Mouse (Mus musculus) left cerebral cortex, postnatal 36 days (tissue): ENCODE measurements at regions not wholly inside any gene's neighbourhood (a gene's known extent, or its start where the extent isn't known, plus 50 kb on each side); places are given as distances from the start of the nearest gene placed in this dataset.

Experiments used
- DNase-seq, 2 experiments: peaks; one replicate each; pipeline ENCODE4 v3.0.0; 2021 to 2022; ENCODE audit warnings: low spot score in 2 of 2, mixed read lengths in 1 of 2
- intact Hi-C: fragments of 180-260 bp; cut with DNase I; formaldehyde crosslinking; loops from one replicate; pipeline ENCODE4 v1.15.1; 2025

DNA sequence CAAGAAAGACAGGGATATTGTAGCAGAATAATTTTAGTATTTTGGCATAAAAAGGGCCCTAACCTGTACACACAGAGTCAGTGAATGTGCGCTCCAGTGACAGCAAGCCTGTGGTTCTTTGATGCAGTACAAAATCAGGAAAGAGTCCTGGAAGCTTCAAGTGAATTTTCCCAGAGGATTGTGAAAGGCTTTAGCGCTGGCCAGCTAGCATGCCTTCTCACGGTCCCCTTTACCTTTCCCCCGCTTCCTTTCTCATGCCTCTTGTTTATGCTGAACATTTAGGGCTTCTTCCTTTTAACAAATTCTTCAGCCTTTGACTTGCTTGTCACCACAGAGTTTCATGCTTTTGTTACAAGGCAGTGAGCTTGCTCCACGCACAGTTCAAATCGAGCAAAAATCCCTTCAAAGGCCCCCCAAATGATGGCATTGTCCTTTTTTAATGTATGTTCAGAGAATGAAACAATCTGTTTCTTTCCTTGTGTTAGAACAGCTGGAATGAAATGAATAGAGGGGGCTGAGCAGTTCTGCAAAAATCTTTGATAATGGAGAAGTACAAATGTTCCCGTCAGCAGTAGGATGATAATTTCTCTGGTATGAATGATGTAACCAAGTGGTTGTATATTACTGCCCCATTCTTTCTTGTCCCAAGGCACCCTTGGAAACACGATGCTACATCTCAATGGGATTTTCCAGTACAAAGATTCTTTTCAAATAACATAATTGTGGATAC, 576.3 kb upstream of the Zeb2 start:
- intact Hi-C loops: no loop called here
- DNase-seq: no peak

DNA sequence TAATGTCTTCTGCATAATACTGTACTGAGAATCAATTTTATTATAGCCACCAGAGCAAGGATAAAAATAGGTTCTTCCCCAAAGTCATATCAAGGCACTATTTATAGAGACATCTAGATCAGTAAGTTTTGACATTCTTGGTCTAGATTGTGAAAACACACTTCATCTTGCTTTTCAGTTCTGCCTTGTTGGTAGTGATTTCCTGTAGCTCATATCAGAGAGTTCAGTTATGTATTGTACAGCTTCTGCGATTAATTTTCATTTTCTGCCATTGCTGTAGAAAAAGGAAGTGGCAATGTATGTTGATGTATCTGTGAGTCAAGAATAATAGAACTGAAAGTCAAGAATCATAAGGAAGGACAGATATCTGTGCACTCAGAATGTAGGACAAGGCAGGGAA, 575.6 kb upstream of the Zeb2 start:
- intact Hi-C loops: no loop called here
- no peak for DNase-seq

DNA sequence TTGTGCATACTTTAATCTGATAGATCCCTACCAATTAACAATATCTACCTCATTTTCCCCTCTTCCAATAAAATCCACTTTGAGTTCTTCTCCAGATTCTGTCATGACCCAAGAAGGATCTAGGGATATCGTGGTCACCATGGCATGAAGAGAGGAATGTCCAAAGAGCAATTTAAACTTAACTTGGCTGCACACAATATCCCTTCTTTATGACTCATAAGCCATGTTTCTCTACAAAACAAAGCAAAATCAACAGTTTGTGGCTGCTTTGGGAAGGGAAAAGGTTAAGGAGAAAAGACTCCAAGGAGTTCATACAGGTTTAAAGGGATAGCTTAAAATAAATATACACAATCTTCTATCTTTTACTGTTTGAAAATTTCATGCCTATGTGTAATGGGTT, 571.8 kb upstream of the Zeb2 start:
- DNase-seq: no peak
- intact Hi-C loops: no loop called here

DNA sequence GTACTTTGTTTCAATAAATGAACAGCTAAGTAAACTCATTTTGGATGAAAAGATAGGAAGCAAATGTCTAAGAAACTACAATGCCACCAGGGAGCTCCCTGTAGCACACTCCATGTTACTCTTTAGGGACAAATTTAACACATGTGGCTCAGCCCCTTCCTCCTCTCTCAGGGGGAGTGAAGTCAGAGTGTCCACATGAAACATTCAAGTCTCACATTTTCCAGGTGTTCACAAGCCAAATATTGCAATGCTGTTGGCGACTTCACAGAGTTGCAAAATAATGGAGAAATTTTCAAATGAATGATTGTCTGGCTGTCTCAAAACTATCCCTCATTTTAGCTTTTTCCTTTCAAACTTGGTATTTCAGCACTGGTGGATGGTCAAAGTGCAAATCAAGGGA, 564.1 kb upstream of the Zeb2 start:
- intact Hi-C loops: no loop called here
- no peak for DNase-seq

DNA sequence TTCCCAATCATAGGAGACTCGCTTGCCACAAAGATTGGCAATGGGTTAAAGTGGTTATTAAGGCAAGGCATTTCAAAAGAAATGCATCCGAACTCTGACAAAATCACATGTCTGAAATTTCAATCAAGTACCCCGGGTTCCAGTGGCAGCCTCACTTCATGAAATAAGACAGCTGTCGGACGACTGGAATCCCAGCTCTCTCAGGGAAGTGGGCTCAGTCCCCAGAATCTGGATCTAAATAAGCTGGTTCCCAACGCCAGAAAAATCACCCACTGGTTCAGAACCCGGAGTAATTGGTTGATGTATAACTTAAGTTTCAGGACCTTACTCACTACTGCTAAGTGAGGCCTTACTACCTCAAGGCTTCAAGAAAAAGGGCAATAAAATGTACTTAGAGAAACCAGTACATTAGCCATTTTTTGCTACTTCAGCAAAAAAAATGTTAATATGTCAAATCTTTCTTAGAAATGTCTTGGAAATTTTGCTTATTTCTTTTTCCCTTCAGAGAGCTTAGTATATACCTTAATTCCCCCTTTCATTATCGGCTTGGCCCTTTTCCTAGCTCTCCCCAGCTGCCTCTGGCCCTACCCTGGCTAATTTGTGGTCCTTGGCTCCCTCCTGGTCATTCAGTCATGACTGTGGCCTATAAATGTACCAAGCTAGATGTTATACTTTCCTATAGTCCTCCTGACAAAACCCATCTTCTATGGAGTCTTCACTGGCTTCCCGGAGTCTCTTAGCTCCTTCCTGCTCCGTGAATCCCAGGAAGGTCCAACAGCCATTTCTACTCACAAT, 562.1 kb upstream of the Zeb2 start:
- no peak for DNase-seq
- intact Hi-C loops: no loop called here

DNA sequence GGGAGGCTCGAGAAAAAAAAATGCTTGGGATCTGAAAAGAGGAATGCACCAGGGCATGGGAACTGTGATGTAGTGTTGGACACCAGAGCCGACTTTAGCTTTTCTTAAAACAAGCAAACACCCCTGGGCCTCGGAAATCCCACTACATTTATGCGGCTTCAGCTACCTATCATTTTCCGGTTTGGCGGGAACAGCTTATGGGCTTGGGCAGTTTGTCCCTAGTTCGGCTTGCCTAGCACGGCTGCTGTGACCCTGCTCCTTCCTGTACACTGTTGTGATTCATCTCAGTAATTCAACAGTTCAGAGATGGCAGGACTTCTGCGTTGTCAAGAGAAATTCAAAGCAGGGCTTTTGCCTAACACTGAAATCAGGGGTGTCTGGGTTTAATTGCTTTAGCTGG, 561.5 kb upstream of the Zeb2 start:
- no peak for DNase-seq
- intact Hi-C loops: no loop called here

DNA sequence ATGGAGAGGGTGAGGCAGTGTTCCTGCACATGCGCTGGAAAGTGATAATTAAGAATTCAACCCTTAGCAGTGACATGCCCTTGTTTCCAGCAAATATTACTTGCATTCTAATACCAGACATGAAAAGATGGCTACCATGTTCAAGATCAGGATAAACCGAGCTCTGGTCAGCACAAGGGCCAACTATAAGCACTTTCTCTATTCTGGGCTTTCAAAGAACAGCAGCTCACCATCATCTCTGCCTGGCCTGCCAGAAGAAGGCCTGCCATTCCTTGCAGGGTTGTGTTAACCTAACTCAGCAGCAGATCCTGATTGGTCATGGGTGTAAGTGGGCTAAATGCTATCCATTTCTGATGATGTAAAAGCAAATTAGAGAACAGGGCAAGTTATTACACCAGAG, 558.6 kb upstream of the Zeb2 start:
- DNase-seq: no peak
- intact Hi-C loops: no loop called here

DNA sequence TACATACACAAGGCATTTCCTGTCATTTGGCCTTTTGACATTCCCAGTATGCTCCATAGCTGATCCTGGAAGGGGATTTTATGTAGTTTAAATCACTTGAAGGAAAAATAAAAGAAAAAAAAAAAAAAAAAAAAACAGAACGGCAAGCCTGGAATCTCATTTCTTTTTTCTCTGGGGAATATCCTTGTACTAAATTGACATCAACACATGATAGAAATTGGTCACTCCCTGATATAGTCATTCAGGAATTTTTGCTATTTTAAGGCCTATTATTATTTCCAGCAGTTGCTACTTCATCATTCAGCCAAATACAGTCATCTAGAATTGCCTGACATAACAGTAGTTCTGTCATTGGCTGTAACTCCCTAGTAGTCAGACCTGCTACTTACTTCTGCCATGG, 538.8 kb upstream of the Zeb2 start:
- no peak for DNase-seq
- intact Hi-C loops: no loop called here

DNA sequence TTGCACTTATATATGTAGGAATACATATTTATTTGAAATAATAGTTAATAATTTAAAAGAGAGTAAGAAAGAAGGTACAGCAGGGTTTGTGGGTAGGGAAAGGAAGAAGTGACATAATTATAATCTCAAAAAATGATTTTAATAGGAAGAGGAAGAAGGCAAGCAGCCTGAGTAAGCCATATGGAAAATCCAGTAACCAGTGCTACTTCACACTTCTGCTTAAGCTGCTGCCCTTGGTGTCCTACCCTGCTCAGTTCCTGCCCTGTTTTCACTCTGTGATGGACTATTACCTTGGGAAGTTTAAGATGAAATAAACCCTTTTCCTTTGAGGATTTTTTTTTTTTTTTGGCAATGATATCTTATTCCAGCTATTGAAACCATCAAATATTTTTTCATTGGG, 537.5 kb upstream of the Zeb2 start:
- DNase-seq: no peak
- intact Hi-C loops: no loop called here

DNA sequence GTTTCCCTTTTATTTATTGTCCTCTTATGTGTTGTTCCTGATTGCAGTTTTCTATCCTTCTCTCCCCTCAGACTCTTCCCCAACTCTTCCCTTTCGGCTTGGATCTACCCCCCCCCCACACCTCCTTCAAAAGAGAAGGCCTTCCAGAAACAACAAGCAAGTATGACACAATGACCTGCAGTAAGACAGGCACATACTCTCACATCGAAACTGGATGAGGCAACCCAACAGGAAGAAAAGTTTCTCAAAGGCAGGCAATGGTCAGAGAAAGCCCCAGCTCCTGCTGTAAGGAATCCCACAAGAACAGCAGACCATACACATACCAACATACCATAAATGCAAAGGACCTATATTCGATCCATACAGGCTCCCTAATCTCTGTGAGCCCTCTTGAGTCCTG, 535.8 kb upstream of the Zeb2 start:
- no peak for DNase-seq
- intact Hi-C loops: no loop called here

DNA sequence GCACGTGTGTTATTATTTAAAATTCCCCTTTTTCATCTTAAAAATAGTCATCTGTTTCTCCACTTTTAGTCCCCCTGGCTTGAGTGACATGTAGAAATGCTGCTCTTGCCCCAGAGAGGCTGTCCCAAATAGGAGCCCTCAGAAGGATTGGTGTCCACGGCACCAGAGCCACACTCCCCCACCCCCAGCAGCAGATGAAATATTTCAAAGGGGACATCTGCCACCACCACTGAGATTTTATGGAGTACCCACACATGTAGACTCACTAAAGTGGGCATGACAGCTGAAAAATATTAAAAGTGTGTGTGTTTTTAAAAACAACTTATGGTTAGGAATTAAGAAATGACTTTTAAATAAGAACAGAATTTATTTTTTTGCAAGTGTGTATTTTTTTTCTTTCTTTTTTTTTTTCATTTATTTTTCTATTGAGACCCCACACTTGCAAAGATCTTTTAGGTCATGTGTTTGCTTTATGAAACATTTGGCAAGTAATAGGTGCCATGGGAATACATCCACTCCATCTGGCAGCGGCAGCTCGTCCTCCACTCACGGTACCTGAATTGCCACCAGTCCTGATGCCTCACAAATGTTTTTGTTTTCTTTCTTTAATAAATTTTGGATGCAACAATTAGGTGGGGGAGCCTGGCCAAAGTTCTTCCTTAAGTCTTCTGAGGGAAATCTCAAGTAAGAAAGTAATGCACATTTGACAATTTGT, 533.2 kb upstream of the Zeb2 start:
- no peak for DNase-seq
- intact Hi-C loops: no loop called here

DNA sequence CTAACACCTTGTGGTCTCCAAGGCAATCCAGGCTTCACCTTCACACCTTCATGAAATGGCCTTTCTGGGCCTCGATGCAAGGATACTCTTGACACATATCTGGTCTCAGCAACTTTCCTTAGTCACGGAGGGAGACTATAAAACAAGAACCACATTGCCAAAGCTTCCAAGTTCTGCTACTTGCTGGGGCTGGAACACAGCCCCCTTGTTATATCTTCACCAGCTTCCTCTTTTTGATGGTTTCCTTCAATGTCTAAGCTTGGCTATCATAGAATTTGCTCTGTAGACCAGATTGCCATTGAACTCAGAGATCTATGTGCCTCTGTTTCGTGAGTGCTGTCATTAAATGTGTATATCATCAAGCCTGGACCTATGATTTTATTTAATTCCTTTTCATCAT, 530.7 kb upstream of the Zeb2 start:
- no peak for DNase-seq
- intact Hi-C loops: no loop called here

DNA sequence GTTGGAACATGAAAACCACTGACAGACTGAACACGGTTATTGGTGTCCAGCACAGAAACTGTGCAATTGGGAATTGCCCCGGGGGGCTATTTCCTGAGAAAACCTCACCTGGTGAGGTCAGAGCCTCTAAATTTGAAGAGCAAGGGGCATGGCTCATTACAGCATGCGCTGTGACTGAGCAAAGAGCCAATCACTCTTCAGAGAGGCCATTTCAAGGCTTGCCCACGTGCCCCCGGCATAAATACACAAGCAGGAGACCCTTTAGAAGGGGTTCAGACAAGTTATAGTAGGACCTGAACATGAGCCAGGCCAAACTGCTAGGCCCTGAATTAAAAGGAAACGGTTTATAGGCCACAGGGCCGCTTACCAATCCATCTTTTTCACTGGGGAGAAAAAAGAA, 512.9 kb upstream of the Zeb2 start:
- intact Hi-C loops: no loop called here
- DNase-seq: no peak

DNA sequence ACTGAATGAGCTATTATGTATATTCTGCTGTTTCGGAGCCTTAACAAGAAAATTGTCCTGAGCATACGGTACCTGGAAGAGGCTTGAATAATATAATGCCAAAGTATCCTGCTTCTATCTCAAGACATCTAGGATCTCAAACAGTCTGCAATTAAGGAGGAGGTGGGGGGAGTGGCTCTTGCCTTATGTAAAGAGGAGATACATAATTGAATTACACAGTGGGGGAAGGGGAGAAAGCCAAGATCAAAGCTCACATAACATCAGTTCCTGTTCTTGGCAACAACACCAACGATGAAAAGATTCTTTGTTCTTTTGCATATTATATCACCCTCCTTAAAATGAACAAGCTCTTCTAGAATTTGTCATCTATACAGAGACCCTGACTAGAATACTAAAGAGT, 512.4 kb upstream of the Zeb2 start:
- intact Hi-C loops: no loop called here
- no peak for DNase-seq

DNA sequence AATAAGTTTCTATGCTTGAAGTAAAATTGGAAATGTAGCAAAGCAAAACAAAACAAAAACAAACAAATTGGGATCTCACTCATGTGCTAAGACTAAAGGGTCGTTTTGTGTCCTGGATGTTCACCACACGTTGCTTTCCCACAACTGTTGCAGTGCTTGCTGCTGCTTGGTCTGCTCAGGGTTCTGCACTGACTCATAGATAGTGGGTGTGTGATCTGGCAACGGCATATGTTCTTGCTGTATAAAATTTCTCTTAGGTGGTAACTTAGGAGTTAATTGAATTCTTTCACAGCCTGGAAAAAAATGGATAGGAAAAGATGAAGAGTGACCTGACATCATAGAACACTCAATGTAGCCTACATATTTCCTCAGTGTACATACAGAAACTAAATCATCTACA, 505.9 kb upstream of the Zeb2 start:
- intact Hi-C loops: no loop called here
- peak in 1 of 2 experiments; percentile 15 for DNase-seq

DNA sequence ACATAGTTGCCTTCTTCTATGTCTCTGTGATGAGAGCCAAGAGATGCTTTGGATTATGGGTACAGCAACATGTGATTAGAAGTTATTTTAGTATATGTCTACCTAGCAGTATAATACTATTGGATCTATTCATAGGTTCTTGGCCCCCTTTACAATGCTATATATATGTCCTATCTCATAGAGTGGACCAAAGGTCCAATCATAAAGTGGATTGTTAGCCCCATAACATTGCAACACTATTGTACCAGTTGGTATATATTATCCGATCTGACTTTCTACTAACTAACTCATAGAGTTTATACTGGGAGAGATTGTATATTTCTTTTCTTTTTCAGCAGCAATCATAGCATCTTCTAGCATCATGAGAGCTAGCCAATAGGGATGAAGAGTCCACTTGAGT, 491.7 kb upstream of the Zeb2 start:
- intact Hi-C loops: no loop called here
- no peak for DNase-seq

DNA sequence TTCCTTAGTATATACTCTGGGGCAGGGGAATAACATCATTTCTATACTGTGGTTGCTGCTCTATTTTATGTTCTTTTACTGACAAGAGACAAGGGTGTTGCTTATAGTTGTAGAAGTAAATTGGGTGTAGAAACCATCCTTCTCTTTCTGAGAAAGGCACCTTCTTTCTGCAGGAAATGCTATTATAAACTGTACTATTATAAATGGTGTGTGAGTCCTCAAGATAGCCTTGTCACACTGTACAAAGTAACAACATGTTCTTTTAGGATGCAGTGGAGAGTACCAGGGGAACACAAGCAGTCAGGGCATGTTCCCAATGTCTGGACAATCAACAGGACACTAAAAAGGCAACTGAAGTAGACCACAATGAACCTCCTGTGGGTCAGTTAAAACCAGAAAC, 490.2 kb upstream of the Zeb2 start:
- intact Hi-C loops: no loop called here
- no peak for DNase-seq

DNA sequence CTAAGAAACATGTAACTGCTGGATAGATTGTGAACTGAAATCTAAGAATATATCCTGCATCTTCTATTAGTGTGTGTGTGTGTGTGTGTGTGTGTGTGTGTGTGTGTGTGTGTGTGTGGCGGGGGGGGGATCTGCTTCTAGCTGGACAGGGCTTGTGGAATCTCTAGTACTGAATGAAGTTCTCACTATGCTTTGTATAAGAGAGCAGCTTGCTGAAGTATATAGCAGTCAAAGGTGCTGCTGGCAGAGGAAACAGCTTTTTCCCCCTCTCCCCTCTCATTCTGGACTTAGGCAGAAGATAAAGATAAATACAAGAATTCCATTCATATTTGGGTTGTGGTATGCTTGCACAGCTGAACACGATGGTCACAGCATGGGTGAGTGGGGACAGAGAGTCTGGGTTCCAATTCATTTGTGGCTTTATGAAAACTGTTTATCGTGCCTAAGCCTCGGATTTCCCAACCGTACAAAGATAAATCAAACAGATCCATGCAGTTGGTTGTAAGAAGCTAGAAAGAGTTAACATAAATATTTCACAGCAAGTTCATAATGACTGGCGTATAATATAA, 484.2 kb upstream of the Zeb2 start:
- intact Hi-C loops: no loop called here
- DNase-seq: no peak

DNA sequence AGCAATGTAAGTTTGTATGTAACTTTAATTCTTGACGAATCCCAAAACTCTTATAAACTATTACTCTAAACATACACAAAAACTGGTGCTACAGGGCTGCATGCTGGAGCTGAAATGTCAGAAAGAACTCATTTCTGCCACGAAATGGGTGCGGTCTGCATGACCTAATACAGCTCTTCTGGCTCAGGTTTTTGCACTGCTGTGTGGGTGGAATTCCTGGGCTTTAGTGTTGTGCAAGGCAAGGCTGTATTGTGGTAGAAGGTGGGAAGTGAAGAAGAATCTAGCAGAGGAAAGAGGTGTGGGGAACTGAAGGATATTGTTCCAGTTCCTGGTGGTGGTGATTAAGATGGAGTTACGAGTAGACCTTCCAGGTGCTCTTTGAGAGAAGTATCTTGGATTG, 476.6 kb upstream of the Zeb2 start:
- DNase-seq: no peak
- intact Hi-C loops: no loop called here

DNA sequence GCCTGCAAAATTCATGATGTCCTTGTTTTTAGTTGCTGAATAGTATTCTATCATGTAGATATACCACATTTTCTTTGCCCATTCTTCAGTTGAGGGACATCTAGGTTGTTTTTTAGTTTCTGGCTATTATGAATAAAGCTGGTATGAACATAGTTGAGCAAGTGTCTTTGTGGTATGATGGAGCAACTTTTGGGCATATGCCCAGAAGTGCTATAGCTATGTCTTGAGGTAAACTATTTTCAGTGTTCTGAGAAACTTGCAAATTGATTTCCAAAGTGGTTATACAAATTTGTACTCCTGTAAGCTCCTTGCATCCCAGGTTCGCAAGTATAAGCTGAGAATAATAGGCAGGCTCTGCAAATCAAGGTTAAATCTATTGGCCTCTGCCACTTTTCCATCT, 473.8 kb upstream of the Zeb2 start:
- intact Hi-C loops: no loop called here
- DNase-seq: no peak

DNA sequence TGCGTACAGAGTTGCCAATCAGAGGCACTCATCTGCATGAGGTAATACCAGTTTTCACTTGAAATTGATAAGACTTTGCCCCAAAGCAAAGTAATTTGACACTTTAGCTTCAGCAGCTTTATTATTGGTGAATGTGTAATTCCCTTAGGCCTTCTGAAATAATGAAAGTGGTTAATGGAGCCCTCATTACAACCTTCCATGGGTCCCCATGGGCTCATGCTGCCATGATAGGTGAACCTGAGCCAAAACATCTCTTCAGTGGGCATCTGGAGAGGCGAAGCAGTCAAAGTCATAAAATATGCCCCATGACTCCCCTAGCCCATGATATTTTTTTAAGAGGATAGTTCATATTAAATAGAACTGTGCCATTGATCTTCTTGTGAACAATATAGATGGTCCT, 471.1 kb upstream of the Zeb2 start:
- no peak for DNase-seq
- intact Hi-C loops: no loop called here
